Mouse (Mus musculus) intestine, embryonic 16.5 days (tissue): ENCODE results near the gene Gm8909. TPM values are rescaled to one million over a fixed set of nuclear protein-coding genes. Genes with fewer than 3 reads are reported as not detected.

Experiments
- ATAC-seq: fragments of 200-750 bp; cut with Nextera tagmentation; 2 replicates; pipeline ENCODE4 v1.8.0; 2017; ENCODE audit warnings: moderate TSS enrichment, moderate library complexity
- H3K27ac ChIP-seq: fragments of 300-500 bp; sonication (generic); 2 replicates; pipeline ENCODE4 v1.5.1; 2014; ENCODE audit warnings: mild to moderate bottlenecking, low read length
- H3K27me3 ChIP-seq: fragments of 300-500 bp; sonication (generic); replicated peaks from 2 replicates; pipeline ENCODE4 v1.6.1; 2014; ENCODE audit warnings: low read length, control low read depth, mixed read lengths; ENCODE audit not compliant: control insufficient read depth, insufficient read depth
- H3K36me3 ChIP-seq: fragments of 300-500 bp; sonication (generic); 2 replicates; pipeline ENCODE4 v1.6.1; 2014; ENCODE audit warnings: low read length, control low read depth; ENCODE audit not compliant: control insufficient read depth, insufficient read depth
- H3K4me1 ChIP-seq: fragments of 300-500 bp; sonication (generic); 2 replicates; pipeline ENCODE4 v1.6.1; 2014; ENCODE audit warnings: low read length, control low read depth, mixed read lengths; ENCODE audit not compliant: control insufficient read depth, insufficient read depth
- H3K4me2 ChIP-seq: fragments of 300-500 bp; sonication (generic); 2 replicates; pipeline ENCODE4 v1.6.1; 2014; ENCODE audit warnings: low read depth, low read length, control low read depth
- H3K4me3 ChIP-seq: fragments of 300-500 bp; sonication (generic); 2 replicates; pipeline ENCODE4 v1.5.1; 2014; ENCODE audit warnings: mild to moderate bottlenecking, low read length
- H3K9ac ChIP-seq: fragments of 300-500 bp; sonication (generic); 2 replicates; pipeline ENCODE4 v1.6.1; 2014; ENCODE audit warnings: low read depth, low read length
- H3K9me3 ChIP-seq: fragments of 300-500 bp; sonication (generic); 2 replicates; pipeline ENCODE4 v1.6.1; 2016; ENCODE audit warnings: low read length, control low read depth; ENCODE audit not compliant: control insufficient read depth
- WGBS: fragments of 180-500 bp; shearing (Covaris S2); extraction: QIAGEN DNeasy Blood & Tissue Kit; methylation state at CpG from one replicate; pipeline ENCODE4 v1.1.7; 2014; 5-methylcytosine and 5-hydroxymethylcytosine counted together
- polyA plus RNA-seq: library from polyadenylated mRNA; unstranded; fragments of >200 nt; fragmentation: Nextera tagmentation; extraction: Ambion mirVana; gene quantifications from 2 replicates; pipeline ENCODE4 v1.2.1, GENCODE M21; 2015

Gene Gm8909
- polyA plus RNA-seq: 1.9 and 3.5 TPM in 2 replicates

GRCm38 (mm10) chr17:36168039-36168652, at the start of gene Gm8909:
Gene Gm8909, minus strand, starts transcription at chr17:36168537.
- no peaks in the 10 kb centered on the region for H3K36me3 ChIP-seq
- H3K4me1 ChIP-seq: 0 out of 2 replicates have a peak, but pooled peaks cover 4% of the 10 kb centered on the region
- peak within 1 kb of the TSS; percentile 74 for H3K4me2 ChIP-seq
- H3K27me3 ChIP-seq: peaks cover 22% of the 10 kb centered on the region
- H3K4me3 ChIP-seq: peak within 1 kb of the TSS; percentile 51
- WGBS: 2% methylated on average over 62 of the region's 63 CpGs
- H3K9me3 ChIP-seq: no peaks in the 10 kb centered on the region
- H3K9ac ChIP-seq: peak within 1 kb of the TSS; percentile 55
- peak; percentile 85 for ATAC-seq
- no peak within 1 kb of the TSS for H3K27ac ChIP-seq

GRCm38 (mm10) chr17:36215586-36215985, 47.2 kb upstream of the Gm8909 start:
- 4% methylated on average over 20 of the region's 20 CpGs for WGBS
- no peak for ATAC-seq
- Histone ChIP-seq H3K4me1 (no peaks in the 10 kb centered on the region), H3K4me3 (no peak overlapping the region), H3K4me2 (no peak overlapping the region), H3K27ac (no peak overlapping the region), H3K36me3 (no peaks in the 10 kb centered on the region), H3K9ac (no peak overlapping the region), H3K27me3 (peaks cover 39% of the 10 kb centered on the region), H3K9me3 (no peaks in the 10 kb centered on the region)

DNA sequence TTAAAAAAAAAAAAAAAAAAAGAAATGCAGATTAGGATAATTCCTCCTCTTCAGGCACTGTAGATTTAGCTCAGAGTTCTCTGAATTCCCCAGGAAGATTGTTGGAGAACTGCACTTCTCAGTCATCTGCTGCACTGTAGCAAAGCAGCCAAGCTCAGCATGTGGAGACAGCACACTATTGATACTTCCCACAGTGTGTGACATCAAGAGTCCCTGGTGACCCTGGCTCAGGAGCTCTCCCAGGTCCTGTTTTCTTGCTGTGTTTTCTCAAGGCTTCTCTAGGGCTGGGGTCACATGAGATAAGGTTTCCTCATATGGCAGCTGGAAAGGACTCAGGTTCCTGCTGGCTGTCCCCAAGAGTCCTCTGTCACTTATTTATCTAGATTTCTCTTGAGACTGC, 38.5 kb upstream of the Gm8909 start:
- Histone ChIP-seq H3K9me3 (no peaks in the 10 kb centered on the region), H3K4me2 (no peak overlapping the region), H3K9ac (no peak overlapping the region), H3K36me3 (no peaks in the 10 kb centered on the region), H3K4me1 (peaks cover 6% of the 10 kb centered on the region; the same call in 1 of the 2 replicates), H3K4me3 (no peak overlapping the region), H3K27ac (no peak overlapping the region), H3K27me3 (peaks cover 25% of the 10 kb centered on the region)
- no peak for ATAC-seq

- Histone ChIP-seq H3K9ac (peak overlapping the region; percentile 36; the same call in 1 of the 2 replicates), H3K36me3 (no peaks in the 10 kb centered on the region), H3K4me2 (peak overlapping the region; percentile 75), H3K27ac (no peak overlapping the region), H3K9me3 (no peaks in the 10 kb centered on the region), H3K4me1 (peaks cover 6% of the 10 kb centered on the region; the same call in 1 of the 2 replicates), H3K4me3 (peak overlapping the region; percentile 42), H3K27me3 (peaks cover 22% of the 10 kb centered on the region)
- WGBS: 1% methylated on average over 30 of the region's 41 CpGs
- peak; percentile 26; the same call in 1 of the 2 replicates for ATAC-seq
Observed at GRCm38 (mm10) chr17:36205862-36206261, 37.5 kb upstream of the Gm8909 start.

DNA sequence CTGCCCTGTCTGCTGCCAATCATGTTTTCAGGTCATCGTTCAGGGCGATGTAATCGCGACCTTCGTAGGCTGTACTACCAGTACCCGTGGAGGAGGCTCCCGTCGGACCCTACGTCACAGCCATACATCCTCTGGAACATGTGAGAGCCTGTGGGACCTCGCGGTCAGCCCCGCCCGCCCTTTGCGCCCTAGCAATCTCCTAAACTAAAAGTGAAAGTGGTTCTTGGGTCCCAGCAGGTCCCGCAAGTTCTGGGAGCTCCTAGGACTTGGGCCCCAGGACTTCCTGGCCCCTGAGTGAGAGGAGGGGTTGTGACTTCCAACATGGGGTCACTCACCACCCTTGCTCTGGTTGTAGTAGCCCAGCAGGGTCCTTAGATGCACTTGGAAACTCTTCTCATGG, 37.1 kb upstream of the Gm8909 start:
- Histone ChIP-seq H3K9ac (peak overlapping the region; percentile 36; the same call in 1 of the 2 replicates), H3K9me3 (no peaks in the 10 kb centered on the region), H3K4me2 (peak overlapping the region; percentile 75), H3K4me1 (peaks cover 6% of the 10 kb centered on the region; the same call in 1 of the 2 replicates), H3K27ac (no peak overlapping the region), H3K27me3 (peaks cover 22% of the 10 kb centered on the region), H3K36me3 (no peaks in the 10 kb centered on the region), H3K4me3 (peak overlapping the region; percentile 42)
- ATAC-seq: peak; percentile 52; the same call in 1 of the 2 replicates
- WGBS: 2% methylated on average over 15 of the region's 15 CpGs

GRCm38 (mm10) chr17:36201851-36202250, 33.5 kb upstream of the Gm8909 start:
- Histone ChIP-seq H3K4me2 (no peak overlapping the region), H3K27me3 (peaks cover 22% of the 10 kb centered on the region), H3K36me3 (no peaks in the 10 kb centered on the region), H3K9me3 (no peaks in the 10 kb centered on the region), H3K4me1 (peaks cover 6% of the 10 kb centered on the region; the same call in 1 of the 2 replicates), H3K27ac (no peak overlapping the region), H3K9ac (no peak overlapping the region), H3K4me3 (no peak overlapping the region)
- ATAC-seq: no peak
- WGBS: 84% methylated on average over 2 of the region's 2 CpGs

DNA sequence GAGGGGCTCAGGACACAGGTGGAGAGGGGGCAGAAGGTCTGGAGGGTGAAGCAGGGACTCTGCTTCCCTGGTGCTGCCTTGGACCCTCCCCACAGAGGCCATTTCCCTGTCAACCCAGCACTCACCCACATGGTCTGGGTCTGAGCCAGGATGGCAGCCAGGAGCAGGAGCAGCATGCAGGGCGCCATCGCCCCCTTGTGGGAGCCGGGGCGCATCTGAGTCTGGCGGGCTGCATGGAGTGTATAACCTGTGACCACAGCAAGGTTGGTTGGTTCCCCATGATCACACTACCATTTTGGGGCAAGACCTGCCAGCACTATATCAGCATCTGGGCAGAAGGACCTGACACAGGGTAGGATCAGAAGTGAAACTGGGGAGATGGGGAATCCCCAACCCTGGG, 30.0 kb upstream of the Gm8909 start:
- Histone ChIP-seq H3K9ac (no peak overlapping the region), H3K27me3 (peaks cover 3% of the 10 kb centered on the region; the same call in 1 of the 2 replicates), H3K27ac (no peak overlapping the region), H3K9me3 (no peaks in the 10 kb centered on the region), H3K4me1 (no peaks in the 10 kb centered on the region), H3K4me2 (no peak overlapping the region), H3K4me3 (no peak overlapping the region), H3K36me3 (no peaks in the 10 kb centered on the region)
- ATAC-seq: 0 out of 2 replicates have a peak, but pooled peaks have one; percentile 22
- 18% methylated on average over 5 of the region's 5 CpGs for WGBS

DNA sequence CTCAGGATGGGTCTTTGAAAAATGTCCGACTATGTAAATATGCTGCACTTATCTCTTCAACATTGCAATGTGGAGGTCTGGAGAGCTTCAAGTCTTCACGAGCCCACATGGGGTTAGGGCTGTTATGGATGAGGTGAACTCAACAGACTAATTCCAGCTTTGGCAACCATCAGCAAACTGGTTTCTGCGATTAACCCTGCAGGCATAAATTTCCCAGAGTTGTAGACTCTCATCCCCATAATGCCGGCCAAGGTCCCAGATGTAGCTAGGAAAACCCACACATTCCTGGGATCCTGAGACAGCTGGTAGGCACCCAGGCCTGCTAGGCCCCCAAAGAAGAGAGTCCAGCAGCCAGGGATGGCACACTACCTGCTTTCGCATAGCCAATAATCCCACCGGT, 26.1 kb upstream of the Gm8909 start:
- no peak for ATAC-seq
- Histone ChIP-seq H3K4me3 (no peak overlapping the region), H3K27me3 (no peaks in the 10 kb centered on the region), H3K4me1 (no peaks in the 10 kb centered on the region), H3K9ac (no peak overlapping the region), H3K27ac (no peak overlapping the region), H3K4me2 (no peak overlapping the region), H3K9me3 (no peaks in the 10 kb centered on the region), H3K36me3 (no peaks in the 10 kb centered on the region)
- WGBS: 64% methylated on average over 6 of the region's 6 CpGs

- H3K4me2 ChIP-seq: no peak overlapping the region
- H3K36me3 ChIP-seq: no peaks in the 10 kb centered on the region
- no peak overlapping the region for H3K9ac ChIP-seq
- no peak overlapping the region for H3K4me3 ChIP-seq
- H3K9me3 ChIP-seq: no peaks in the 10 kb centered on the region
- H3K27me3 ChIP-seq: no peaks in the 10 kb centered on the region
- no peaks in the 10 kb centered on the region for H3K4me1 ChIP-seq
- no peak overlapping the region for H3K27ac ChIP-seq
- WGBS: 31% methylated on average over 8 of the region's 8 CpGs
- ATAC-seq: no peak
Observed at GRCm38 (mm10) chr17:36193546-36194141, 25.3 kb upstream of the Gm8909 start.
